Mouse (Mus musculus): ENCODE results near the gene Tymp. TPM values are rescaled to one million over a fixed set of nuclear protein-coding genes. Genes with fewer than 3 reads are reported as not detected.
A peak's percentile ranks its signal among the peaks of the same experiment; 100 is the strongest.

Tymp gene
- polyA plus RNA-seq, 1 experiment from 2014 or later: 2.1 TPM

- Histone ChIP-seq H3K9ac (replicated peaks; ENCODE audit: low read depth) (no peak overlapping the region), H3K4me1 (ENCODE audit: insufficient read depth, low read depth, low read length) (peaks cover 8% of the 10 kb centered on the region), H3K27ac (ENCODE audit: low read length) (no peak overlapping the region), H3K4me3 (ENCODE audit: low read depth, low read length) (no peak overlapping the region), H3K9me3 (ENCODE audit: low read length) (no peaks in the 10 kb centered on the region), H3K27me3 (replicated peaks; ENCODE audit: insufficient read depth, low read length) (peaks cover 32% of the 10 kb centered on the region), H3K36me3 (ENCODE audit: insufficient read depth, low read length) (peaks cover 8% of the 10 kb centered on the region; the same call in 1 of the 2 replicates), H3K4me2 (replicated peaks; ENCODE audit: low read depth, low read length) (no peak overlapping the region)
- no peak for TF ChIP-seq CTCF (IDR thresholded peaks at IDR 0.05)
- TF ChIP-seq EP300 (IDR thresholded peaks at IDR 0.05): no peak
- 74% methylated on average over 7 of the region's 7 CpGs for WGBS
- ATAC-seq: no peak
- DNase-seq (ENCODE audit: low spot score): no peak
Observed at GRCm38 (mm10) chr15:89376040-89376439, 799 bp downstream of the Tymp start.

GRCm38 (mm10) chr15:89374801-89375534 lies 1.9 kb downstream of the Tymp start:
- Histone ChIP-seq H3K27ac (ENCODE audit: low read length) (no peak overlapping the region), H3K9me3 (ENCODE audit: low read length) (no peaks in the 10 kb centered on the region), H3K36me3 (ENCODE audit: insufficient read depth, low read length) (peaks cover 16% of the 10 kb centered on the region), H3K4me2 (replicated peaks; ENCODE audit: low read depth, low read length) (no peak overlapping the region), H3K9ac (replicated peaks; ENCODE audit: low read depth) (no peak overlapping the region), H3K4me1 (ENCODE audit: insufficient read depth, low read depth, low read length) (peaks cover 8% of the 10 kb centered on the region), H3K4me3 (ENCODE audit: low read depth, low read length) (no peak overlapping the region), H3K27me3 (replicated peaks; ENCODE audit: insufficient read depth, low read length) (peaks cover 32% of the 10 kb centered on the region)
- DNase-seq (ENCODE audit: low spot score) (no peak), ATAC-seq (no peak)
- WGBS: 90% methylated on average over 17 of the region's 17 CpGs
- TF ChIP-seq EP300 (IDR thresholded peaks at IDR 0.05): no peak
- TF ChIP-seq CTCF (IDR thresholded peaks at IDR 0.05): no peak

- ATAC-seq: no peak
- peaks cover 30% of the 10 kb centered on the region for H3K27me3 ChIP-seq (replicated peaks; ENCODE audit: insufficient read depth, low read length)
- no peaks in the 10 kb centered on the region for H3K9me3 ChIP-seq (ENCODE audit: low read length)
- peak overlapping the region; percentile 85 for H3K4me2 ChIP-seq (replicated peaks; ENCODE audit: low read depth, low read length)
- no peak overlapping the region for H3K27ac ChIP-seq (ENCODE audit: low read length)
- TF ChIP-seq CTCF (IDR thresholded peaks at IDR 0.05) (no peak), EP300 (IDR thresholded peaks at IDR 0.05) (no peak)
- H3K4me3 ChIP-seq (ENCODE audit: low read depth, low read length): peak overlapping the region; percentile 68
- H3K36me3 ChIP-seq (ENCODE audit: insufficient read depth, low read length): peaks cover 22% of the 10 kb centered on the region
- 46% methylated on average over 9 of the region's 9 CpGs for WGBS
- peak overlapping the region; percentile 56; the same call in 1 of the 2 replicates for H3K9ac ChIP-seq (replicated peaks; ENCODE audit: low read depth)
- peaks cover 8% of the 10 kb centered on the region for H3K4me1 ChIP-seq (ENCODE audit: insufficient read depth, low read depth, low read length)
- DNase-seq (ENCODE audit: low spot score): no peak
Observed at GRCm38 (mm10) chr15:89374340-89374739, 2.5 kb downstream of the Tymp start.

- WGBS: 3% methylated on average over 37 of the region's 42 CpGs
- H3K27me3 ChIP-seq (replicated peaks; ENCODE audit: insufficient read depth, low read length): peaks cover 25% of the 10 kb centered on the region
- peaks cover 23% of the 10 kb centered on the region for H3K36me3 ChIP-seq (ENCODE audit: insufficient read depth, low read length)
- DNase-seq (ENCODE audit: low spot score): peak; percentile 93
- H3K4me1 ChIP-seq (ENCODE audit: insufficient read depth, low read depth, low read length): peaks cover 8% of the 10 kb centered on the region
- H3K27ac ChIP-seq (ENCODE audit: low read length): peak within 1 kb of the TSS; percentile 88
- H3K9ac ChIP-seq (replicated peaks; ENCODE audit: low read depth): peak within 1 kb of the TSS; percentile 56
- H3K4me3 ChIP-seq (ENCODE audit: low read depth, low read length): peak within 1 kb of the TSS; percentile 68
- peak; percentile 83 for TF ChIP-seq CTCF (IDR thresholded peaks at IDR 0.05)
- no peak for TF ChIP-seq EP300 (IDR thresholded peaks at IDR 0.05)
- peak; percentile 88 for ATAC-seq
- H3K4me2 ChIP-seq (replicated peaks; ENCODE audit: low read depth, low read length): peak within 1 kb of the TSS; percentile 85
- no peaks in the 10 kb centered on the region for H3K9me3 ChIP-seq (ENCODE audit: low read length)
Observed at GRCm38 (mm10) chr15:89373762-89374248, 3.0 kb downstream of the Tymp start, which contains the start of gene Sco2. Gene Sco2, minus strand, starts transcription at chr15:89373846.

GRCm38 (mm10) chr15:89373027-89373761 lies 3.6 kb downstream of the Tymp start:
- ATAC-seq (peak; percentile 92), DNase-seq (ENCODE audit: low spot score) (peak; percentile 90)
- Histone ChIP-seq H3K9ac (replicated peaks; ENCODE audit: low read depth) (peak overlapping the region; percentile 56), H3K36me3 (ENCODE audit: insufficient read depth, low read length) (peaks cover 27% of the 10 kb centered on the region), H3K4me2 (replicated peaks; ENCODE audit: low read depth, low read length) (peak overlapping the region; percentile 85), H3K9me3 (ENCODE audit: low read length) (no peaks in the 10 kb centered on the region), H3K4me3 (ENCODE audit: low read depth, low read length) (peak overlapping the region; percentile 68), H3K27ac (ENCODE audit: low read length) (peak overlapping the region; percentile 88), H3K27me3 (replicated peaks; ENCODE audit: insufficient read depth, low read length) (peaks cover 20% of the 10 kb centered on the region), H3K4me1 (ENCODE audit: insufficient read depth, low read depth, low read length) (peaks cover 8% of the 10 kb centered on the region)
- WGBS: 1% methylated on average over 35 of the region's 35 CpGs
- peak; percentile 81 for TF ChIP-seq CTCF (IDR thresholded peaks at IDR 0.05)
- TF ChIP-seq EP300 (IDR thresholded peaks at IDR 0.05): no peak

- H3K9me3 ChIP-seq (ENCODE audit: low read length): no peaks in the 10 kb centered on the region
- no peak overlapping the region for H3K4me2 ChIP-seq (replicated peaks; ENCODE audit: low read depth, low read length)
- WGBS: 83% methylated on average over 7 of the region's 7 CpGs
- H3K4me1 ChIP-seq (ENCODE audit: insufficient read depth, low read depth, low read length): peaks cover 8% of the 10 kb centered on the region
- DNase-seq (ENCODE audit: low spot score): no peak
- no peak overlapping the region for H3K9ac ChIP-seq (replicated peaks; ENCODE audit: low read depth)
- TF ChIP-seq EP300 (IDR thresholded peaks at IDR 0.05): no peak
- no peak for TF ChIP-seq CTCF (IDR thresholded peaks at IDR 0.05)
- peaks cover 34% of the 10 kb centered on the region for H3K36me3 ChIP-seq (ENCODE audit: insufficient read depth, low read length)
- peaks cover 13% of the 10 kb centered on the region for H3K27me3 ChIP-seq (replicated peaks; ENCODE audit: insufficient read depth, low read length)
- H3K4me3 ChIP-seq (ENCODE audit: low read depth, low read length): no peak overlapping the region
- H3K27ac ChIP-seq (ENCODE audit: low read length): no peak overlapping the region
- ATAC-seq: no peak
Observed at GRCm38 (mm10) chr15:89372536-89372935, 4.3 kb downstream of the Tymp start.
